Mouse (Mus musculus): ENCODE data around the gene Hmg20a. TPM values are rescaled to one million over a fixed set of nuclear protein-coding genes. Genes with fewer than 3 reads are reported as not detected.
"Not testable (repeated sequence)": the region's sequence is repeated elsewhere in the genome, so short reads cannot be mapped to it uniquely, and the experiment has no call there.

Gene Hmg20a
- polyA plus RNA-seq, 1 experiment from 2014 or later: 61.3 TPM

- WGBS: under 1% methylated on average over 40 of the region's 40 CpGs
- DNase-seq (ENCODE audit: low spot score): peak; percentile 86
- no peaks in the 10 kb centered on the region for H3K9me3 ChIP-seq
- peak overlapping the region; percentile 80 for H3K4me3 ChIP-seq
- H3K4me1 ChIP-seq: peaks cover 31% of the 10 kb centered on the region
- peak overlapping the region; percentile 94 for H3K27ac ChIP-seq (replicated peaks)
- H3K27me3 ChIP-seq (replicated peaks; ENCODE audit: low read depth, poor library complexity, severe bottlenecking): no peaks in the 10 kb centered on the region
- no peaks in the 10 kb centered on the region for H3K36me3 ChIP-seq (replicated peaks)
Observed at GRCm38 (mm10) chr9:56417415-56417947, 928 bp upstream of the Hmg20a start.

- Histone ChIP-seq H3K9me3 (no peaks in the 10 kb centered on the region), H3K27ac (replicated peaks) (peak overlapping the region; percentile 94), H3K4me1 (peaks cover 40% of the 10 kb centered on the region), H3K27me3 (replicated peaks; ENCODE audit: low read depth, poor library complexity, severe bottlenecking) (no peaks in the 10 kb centered on the region), H3K36me3 (replicated peaks) (no peaks in the 10 kb centered on the region), H3K4me3 (peak overlapping the region; percentile 80)
- WGBS: under 1% methylated on average over 11 of the region's 11 CpGs
- DNase-seq (ENCODE audit: low spot score): peak; percentile 85
Observed at GRCm38 (mm10) chr9:56418738-56419239, 380 bp downstream of the Hmg20a start.

GRCm38 (mm10) chr9:56420236-56420635 is 1.8 kb downstream of the Hmg20a start:
- Histone ChIP-seq H3K36me3 (replicated peaks) (0 out of 2 replicates have a peak, but pooled peaks cover 4% of the 10 kb centered on the region), H3K9me3 (no peaks in the 10 kb centered on the region), H3K27me3 (replicated peaks; ENCODE audit: low read depth, poor library complexity, severe bottlenecking) (no peaks in the 10 kb centered on the region), H3K27ac (replicated peaks) (no peak overlapping the region), H3K4me1 (peaks cover 40% of the 10 kb centered on the region), H3K4me3 (0 out of 2 replicates have a peak overlapping the region, but pooled peaks have one; percentile 80)
- 85% methylated on average over 1 of the region's 1 CpGs for WGBS
- DNase-seq (ENCODE audit: low spot score): no peak

GRCm38 (mm10) chr9:56420892-56421601 is 2.6 kb downstream of the Hmg20a start:
- WGBS: 88% methylated on average over 9 of the region's 9 CpGs
- no peak overlapping the region for H3K4me3 ChIP-seq
- no peaks in the 10 kb centered on the region for H3K27me3 ChIP-seq (replicated peaks; ENCODE audit: low read depth, poor library complexity, severe bottlenecking)
- H3K36me3 ChIP-seq (replicated peaks): 0 out of 2 replicates have a peak, but pooled peaks cover 4% of the 10 kb centered on the region
- no peak overlapping the region for H3K27ac ChIP-seq (replicated peaks)
- no peak for DNase-seq (ENCODE audit: low spot score)
- H3K9me3 ChIP-seq: no peaks in the 10 kb centered on the region
- H3K4me1 ChIP-seq: peaks cover 37% of the 10 kb centered on the region

GRCm38 (mm10) chr9:56421991-56422390 is 3.6 kb downstream of the Hmg20a start:
- H3K9me3 ChIP-seq: no peaks in the 10 kb centered on the region
- H3K4me1 ChIP-seq: peaks cover 29% of the 10 kb centered on the region
- WGBS: 88% methylated on average over 5 of the region's 5 CpGs
- H3K27ac ChIP-seq (replicated peaks): no peak overlapping the region
- H3K27me3 ChIP-seq (replicated peaks; ENCODE audit: low read depth, poor library complexity, severe bottlenecking): no peaks in the 10 kb centered on the region
- H3K36me3 ChIP-seq (replicated peaks): 0 out of 2 replicates have a peak, but pooled peaks cover 4% of the 10 kb centered on the region
- no peak overlapping the region for H3K4me3 ChIP-seq
- no peak for DNase-seq (ENCODE audit: low spot score)

- Histone ChIP-seq H3K9me3 (no peaks in the 10 kb centered on the region), H3K27me3 (replicated peaks; ENCODE audit: low read depth, poor library complexity, severe bottlenecking) (no peaks in the 10 kb centered on the region), H3K4me1 (peaks cover 14% of the 10 kb centered on the region), H3K27ac (replicated peaks) (no peak overlapping the region), H3K36me3 (replicated peaks) (0 out of 2 replicates have a peak, but pooled peaks cover 4% of the 10 kb centered on the region), H3K4me3 (no peak overlapping the region)
- DNase-seq (ENCODE audit: low spot score): no peak
- WGBS: 88% methylated on average over 4 of the region's 4 CpGs
Observed at GRCm38 (mm10) chr9:56424861-56425260, 6.5 kb downstream of the Hmg20a start.

GRCm38 (mm10) chr9:56435821-56436526 is 17.6 kb downstream of the Hmg20a start:
- H3K27ac ChIP-seq (replicated peaks): no peak overlapping the region
- H3K27me3 ChIP-seq (replicated peaks; ENCODE audit: low read depth, poor library complexity, severe bottlenecking): no peaks in the 10 kb centered on the region
- H3K36me3 ChIP-seq (replicated peaks): no peaks in the 10 kb centered on the region
- WGBS: 92% methylated on average over 5 of the region's 5 CpGs
- no peak for DNase-seq (ENCODE audit: low spot score)
- H3K4me3 ChIP-seq: no peak overlapping the region
- no peaks in the 10 kb centered on the region for H3K9me3 ChIP-seq
- H3K4me1 ChIP-seq: peaks cover 4% of the 10 kb centered on the region; the same call in 1 of the 2 replicates

- not testable (repeated sequence) for DNase-seq (ENCODE audit: low spot score); H3K4me3 ChIP-seq; H3K4me1 ChIP-seq; H3K27ac ChIP-seq (replicated peaks); H3K9me3 ChIP-seq; H3K36me3 ChIP-seq (replicated peaks); H3K27me3 ChIP-seq (replicated peaks; ENCODE audit: low read depth, poor library complexity, severe bottlenecking)
- 91% methylated on average over 29 of the region's 29 CpGs for WGBS
Observed at GRCm38 (mm10) chr9:56437300-56437892, 19.0 kb downstream of the Hmg20a start.

GRCm38 (mm10) chr9:56439699-56440098 is 21.3 kb downstream of the Hmg20a start:
- DNase-seq (ENCODE audit: low spot score): no peak
- Histone ChIP-seq H3K36me3 (replicated peaks) (no peaks in the 10 kb centered on the region), H3K9me3 (no peaks in the 10 kb centered on the region), H3K27ac (replicated peaks) (no peak overlapping the region), H3K27me3 (replicated peaks; ENCODE audit: low read depth, poor library complexity, severe bottlenecking) (no peaks in the 10 kb centered on the region), H3K4me1 (no peaks in the 10 kb centered on the region), H3K4me3 (no peak overlapping the region)
- 83% methylated on average over 7 of the region's 7 CpGs for WGBS

- no peaks in the 10 kb centered on the region for H3K4me1 ChIP-seq
- H3K9me3 ChIP-seq: no peaks in the 10 kb centered on the region
- H3K27me3 ChIP-seq (replicated peaks; ENCODE audit: low read depth, poor library complexity, severe bottlenecking): no peaks in the 10 kb centered on the region
- 94% methylated on average over 6 of the region's 6 CpGs for WGBS
- DNase-seq (ENCODE audit: low spot score): no peak
- peaks cover 7% of the 10 kb centered on the region; the same call in 1 of the 2 replicates for H3K36me3 ChIP-seq (replicated peaks)
- no peak overlapping the region for H3K27ac ChIP-seq (replicated peaks)
- H3K4me3 ChIP-seq: no peak overlapping the region
Observed at GRCm38 (mm10) chr9:56451570-56451969, 33.2 kb downstream of the Hmg20a start.

GRCm38 (mm10) chr9:56453038-56453815 is 34.8 kb downstream of the Hmg20a start:
- 93% methylated on average over 2 of the region's 2 CpGs for WGBS
- H3K4me3 ChIP-seq: no peak overlapping the region
- H3K27me3 ChIP-seq (replicated peaks; ENCODE audit: low read depth, poor library complexity, severe bottlenecking): no peaks in the 10 kb centered on the region
- no peaks in the 10 kb centered on the region for H3K9me3 ChIP-seq
- no peaks in the 10 kb centered on the region for H3K4me1 ChIP-seq
- no peak for DNase-seq (ENCODE audit: low spot score)
- H3K36me3 ChIP-seq (replicated peaks): peaks cover 3% of the 10 kb centered on the region; the same call in 1 of the 2 replicates
- no peak overlapping the region for H3K27ac ChIP-seq (replicated peaks)

GRCm38 (mm10) chr9:56456426-56456825 is 38.0 kb downstream of the Hmg20a start:
- H3K27me3 ChIP-seq (replicated peaks; ENCODE audit: low read depth, poor library complexity, severe bottlenecking): no peaks in the 10 kb centered on the region
- WGBS: 94% methylated on average over 3 of the region's 3 CpGs

More at GRCm38 (mm10) chr9:56456426-56456825, 38.0 kb downstream of the Hmg20a start:
- no peaks in the 10 kb centered on the region for H3K9me3 ChIP-seq
- no peak overlapping the region for H3K27ac ChIP-seq (replicated peaks)
- no peaks in the 10 kb centered on the region for H3K4me1 ChIP-seq
- peaks cover 3% of the 10 kb centered on the region; the same call in 1 of the 2 replicates for H3K36me3 ChIP-seq (replicated peaks)
- no peak overlapping the region for H3K4me3 ChIP-seq
- no peak for DNase-seq (ENCODE audit: low spot score)

All from embryonic facial prominence, embryonic 10.5 days (tissue).